Mouse (Mus musculus) retina, embryonic 14.5 days (tissue): ENCODE measurements around the gene Opa3.
A peak's percentile ranks its signal among the peaks of the same experiment; 100 is the strongest.

ENCODE experiments used
- DNase-seq: peaks from one replicate; pipeline ENCODE4 v3.0.0-alpha.2; 2015; ENCODE audit warnings: low spot score

The Opa3 gene

DNA sequence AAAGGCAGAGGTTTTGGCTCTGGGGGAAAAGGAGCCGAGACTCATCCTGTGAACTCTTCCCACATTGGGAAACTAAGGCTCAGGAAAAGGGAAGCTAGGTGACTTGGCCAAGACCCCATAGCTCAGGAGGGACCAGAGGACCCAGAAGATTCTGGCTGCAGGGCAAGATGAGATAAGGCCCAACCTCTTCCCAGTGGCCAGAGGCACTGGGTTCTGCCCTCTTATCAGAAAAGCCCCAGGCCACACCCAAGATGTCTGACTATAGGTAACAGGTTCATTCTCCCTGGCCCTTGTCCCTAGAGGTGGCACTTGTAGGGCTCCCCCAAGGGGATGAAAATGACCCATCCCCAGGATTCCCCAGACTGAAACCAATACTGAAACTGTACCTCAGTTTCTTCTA is 18.7 kb downstream of the Opa3 start:
- no peak for DNase-seq

DNA sequence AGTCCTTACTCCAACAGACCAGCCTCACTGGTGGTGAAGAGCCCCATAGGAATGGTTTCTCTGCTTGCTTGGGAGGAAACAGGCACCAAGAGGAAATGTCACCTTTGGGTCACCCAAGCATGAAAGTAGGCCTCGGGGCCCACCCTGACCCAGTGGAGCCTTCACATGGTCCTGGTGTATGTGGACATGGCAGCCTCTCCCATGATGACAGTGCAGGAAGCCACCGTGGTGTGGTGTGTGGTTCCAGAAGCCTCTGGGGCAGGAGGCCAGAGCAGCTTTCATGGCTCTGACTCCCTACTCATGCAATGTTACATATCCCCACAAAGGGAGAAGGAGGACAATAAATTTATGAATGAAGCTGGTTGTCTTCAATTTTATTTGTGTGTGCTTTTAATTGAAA is 19.4 kb downstream of the Opa3 start:
- DNase-seq: no peak

DNA sequence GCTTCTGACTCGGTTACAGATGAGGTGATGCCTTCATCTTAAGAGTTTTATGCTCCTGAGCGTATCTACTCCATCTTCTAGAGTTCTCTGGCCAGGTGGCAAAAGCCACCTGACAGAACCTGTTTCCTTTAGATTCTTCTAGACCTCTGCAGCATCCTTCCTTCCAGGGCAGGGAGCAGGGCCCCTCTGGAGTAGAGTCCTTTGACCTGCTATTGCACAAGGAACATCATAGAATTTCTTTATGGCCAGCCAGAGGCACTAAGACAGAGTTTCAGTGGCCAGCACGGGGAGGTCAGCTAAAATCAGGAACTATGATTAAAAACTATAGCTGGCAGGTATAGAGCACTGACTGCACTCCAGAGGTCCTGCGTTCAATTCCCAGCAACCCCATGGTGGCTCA is 23.9 kb downstream of the Opa3 start:
- no peak for DNase-seq

GRCm38 (mm10) chr7:19253437-19253836 is 25.3 kb downstream of the Opa3 start:
- no peak for DNase-seq

- no peak for DNase-seq
Measured at GRCm38 (mm10) chr7:19255395-19255794, 27.3 kb downstream of the Opa3 start.

DNA sequence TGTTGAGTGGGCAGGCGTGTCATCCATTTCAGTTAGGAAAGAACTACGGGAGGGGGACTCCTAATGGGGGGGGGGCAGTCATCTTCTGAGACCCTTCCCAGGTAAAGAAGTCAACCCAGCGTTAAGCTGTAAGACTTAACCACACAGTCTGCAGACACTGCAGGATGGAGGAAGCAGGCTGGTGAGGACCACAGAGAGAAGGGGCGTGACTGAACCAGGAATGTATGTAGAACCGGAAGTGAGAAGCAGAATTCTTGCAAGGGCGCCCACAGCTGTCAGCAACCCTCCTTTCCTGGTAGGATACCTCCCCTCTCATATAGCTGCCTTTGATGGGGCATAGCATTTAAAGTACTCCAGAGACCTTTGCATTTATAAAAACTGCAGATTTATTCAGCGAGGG is 28.4 kb downstream of the Opa3 start:
- DNase-seq: no peak

- peak; percentile 71 for DNase-seq
Measured at GRCm38 (mm10) chr7:19257390-19258022, 29.4 kb downstream of the Opa3 start.

- no peak for DNase-seq
Measured at GRCm38 (mm10) chr7:19258336-19258735, 30.2 kb downstream of the Opa3 start.

- no peak for DNase-seq
Measured at GRCm38 (mm10) chr7:19265147-19265546, 37.0 kb downstream of the Opa3 start.

DNA sequence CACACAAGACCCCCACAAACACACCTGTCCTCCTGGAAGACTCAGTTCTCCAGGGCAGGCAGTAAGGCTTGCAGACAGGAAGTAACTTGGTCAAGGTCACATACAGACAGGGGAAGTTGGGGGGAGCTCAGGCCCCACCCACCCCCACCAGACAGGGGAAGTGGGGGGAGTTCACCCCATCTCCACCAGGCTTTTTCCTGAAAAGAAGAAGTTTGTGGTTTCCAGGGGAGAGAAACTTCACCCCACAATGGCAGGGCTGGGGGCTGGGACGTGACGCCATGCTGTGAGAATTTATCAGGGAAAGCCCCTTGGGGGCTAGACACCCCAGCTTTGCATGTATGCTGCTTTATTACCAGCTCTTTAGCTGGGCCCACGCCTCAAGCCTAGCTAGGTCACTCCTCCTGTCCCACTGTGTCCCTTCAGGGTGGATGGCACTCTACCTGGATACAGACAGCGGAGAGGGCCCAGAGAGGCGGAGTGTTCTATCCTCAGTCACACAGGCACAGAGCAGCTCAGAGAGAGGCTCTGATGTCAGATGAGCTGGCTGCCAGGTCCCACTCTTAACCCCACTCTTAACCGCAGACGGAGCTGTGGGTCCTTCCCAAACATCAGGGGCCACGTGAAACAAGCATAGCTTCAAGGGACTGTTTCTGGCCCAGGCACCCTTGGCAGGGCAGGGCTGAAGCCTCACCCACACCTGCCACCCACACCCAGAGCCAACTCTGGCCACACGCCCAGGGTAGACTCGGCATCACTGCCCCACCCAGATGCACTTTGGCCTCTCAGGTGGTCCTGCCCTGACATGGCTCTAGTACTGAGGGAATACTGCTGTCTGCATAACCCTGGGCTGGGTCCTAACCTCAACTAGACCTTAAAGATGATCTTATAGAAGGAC is 38.0 kb downstream of the Opa3 start:
- DNase-seq: no peak

- DNase-seq: no peak
Measured at GRCm38 (mm10) chr7:19267051-19267450, 38.9 kb downstream of the Opa3 start.

DNA sequence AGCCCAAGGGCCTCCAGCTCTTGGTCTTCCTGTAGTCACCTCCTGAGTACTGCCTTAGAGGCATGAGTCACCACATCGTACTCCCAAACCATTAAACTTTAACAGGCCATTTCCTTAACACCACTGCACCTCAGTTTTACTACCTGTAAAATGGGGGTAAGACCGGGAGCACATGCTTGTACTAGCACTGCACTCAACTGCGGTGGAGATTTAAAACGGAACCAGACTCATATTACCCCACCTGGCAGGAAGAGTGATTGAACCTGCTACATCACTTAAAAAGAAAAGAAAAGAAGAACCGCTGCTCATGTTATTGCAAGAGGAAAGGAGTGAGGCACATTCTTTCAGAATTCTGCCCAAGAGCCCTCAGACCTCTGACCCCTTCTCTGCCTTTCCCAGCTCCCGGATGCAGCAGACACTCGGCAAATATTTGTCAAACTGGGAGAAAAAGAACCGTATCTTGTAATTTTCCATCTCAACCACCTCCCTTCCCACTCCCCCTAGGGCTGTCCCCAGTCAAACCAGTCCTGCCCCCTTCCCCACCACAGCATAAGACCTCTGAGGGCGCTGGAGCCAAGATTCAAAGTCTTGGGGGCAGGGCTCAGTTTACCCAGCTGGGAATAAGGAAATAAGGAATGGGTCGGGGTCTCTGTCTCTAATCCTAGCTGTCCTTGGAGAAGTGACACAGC is 41.0 kb downstream of the Opa3 start:
- no peak for DNase-seq

DNA sequence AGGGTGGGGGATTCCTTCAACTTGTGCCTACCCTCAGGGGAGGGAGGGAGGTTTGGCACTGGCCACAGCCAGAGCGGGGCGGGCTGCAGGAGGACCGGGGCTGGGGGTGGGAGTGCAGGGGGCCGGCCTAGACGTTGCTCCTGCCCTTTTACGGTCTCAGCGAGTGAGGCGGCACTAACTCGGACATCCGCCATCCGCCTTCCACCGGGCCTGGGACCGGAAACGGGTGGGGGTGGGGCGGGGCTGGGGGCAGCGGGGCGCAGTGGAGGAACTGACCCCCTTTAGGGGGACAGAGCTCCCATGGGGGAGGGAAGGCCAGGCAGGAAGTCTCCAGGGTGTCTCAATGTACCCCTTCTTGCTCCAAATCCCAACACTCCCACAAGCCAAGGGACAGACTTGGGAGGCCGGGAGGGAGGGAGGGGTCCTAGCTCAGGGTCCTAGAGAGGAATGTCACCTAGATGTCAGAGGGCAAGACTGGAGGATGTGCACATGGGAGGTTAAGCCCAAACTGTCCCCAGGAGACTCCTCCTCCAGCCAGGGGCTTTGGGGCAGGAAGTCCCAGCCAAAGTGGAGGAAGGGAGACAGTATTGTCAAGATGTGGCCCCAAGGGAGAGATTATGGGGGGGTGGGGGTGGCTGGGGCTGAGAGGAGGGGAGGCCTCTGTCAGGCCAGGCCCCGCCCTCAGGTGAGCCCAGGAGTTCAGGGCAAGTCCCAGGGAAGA is 41.7 kb downstream of the Opa3 start:
- peak; percentile 57 for DNase-seq

DNA sequence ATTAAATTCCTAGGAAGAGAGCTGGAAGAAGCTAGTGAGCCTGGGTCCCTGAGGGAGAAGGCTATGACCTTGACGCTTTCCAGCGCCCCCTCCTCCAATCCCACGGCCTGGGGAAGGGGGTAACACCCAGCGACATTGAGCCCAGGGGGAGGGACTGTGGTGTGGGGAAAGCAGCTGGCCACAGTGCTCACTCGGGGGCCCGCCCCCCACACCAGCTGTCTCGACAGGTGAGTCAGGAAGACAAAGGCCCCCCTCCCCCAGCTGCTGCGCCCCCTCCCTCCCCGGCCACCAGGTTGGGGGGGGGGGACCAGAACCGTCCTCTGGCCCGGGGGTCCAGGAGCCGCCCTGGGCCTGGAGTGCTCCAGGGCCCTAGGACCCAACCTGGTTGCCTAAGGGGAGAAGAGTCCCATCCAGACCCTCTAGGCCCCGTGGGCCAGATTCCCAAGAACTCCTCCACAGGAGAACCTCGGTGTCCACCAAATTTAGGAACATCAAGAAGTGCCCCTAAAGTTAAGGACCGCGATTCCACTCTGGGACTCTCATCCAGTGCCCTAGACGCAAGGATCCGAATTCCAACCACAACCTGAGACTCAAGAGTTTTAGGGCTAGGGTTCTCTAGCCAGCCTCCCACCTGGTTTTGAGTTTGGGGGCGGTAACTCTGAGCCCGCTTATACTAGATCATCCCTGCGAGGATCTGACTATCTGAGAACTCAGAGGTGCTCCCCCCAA is 42.5 kb downstream of the Opa3 start:
- DNase-seq: no peak

- DNase-seq: peak; percentile 81
Measured at GRCm38 (mm10) chr7:19271238-19272172, 43.4 kb downstream of the Opa3 start, which contains the start of gene Vasp. TSS of gene Vasp (minus strand) at chr7:19271817.

GRCm38 (mm10) chr7:19272173-19272764 is 44.1 kb downstream of the Opa3 start:
- DNase-seq: peak; percentile 71

GRCm38 (mm10) chr7:19276253-19276652 is 48.1 kb downstream of the Opa3 start:
- no peak for DNase-seq

DNA sequence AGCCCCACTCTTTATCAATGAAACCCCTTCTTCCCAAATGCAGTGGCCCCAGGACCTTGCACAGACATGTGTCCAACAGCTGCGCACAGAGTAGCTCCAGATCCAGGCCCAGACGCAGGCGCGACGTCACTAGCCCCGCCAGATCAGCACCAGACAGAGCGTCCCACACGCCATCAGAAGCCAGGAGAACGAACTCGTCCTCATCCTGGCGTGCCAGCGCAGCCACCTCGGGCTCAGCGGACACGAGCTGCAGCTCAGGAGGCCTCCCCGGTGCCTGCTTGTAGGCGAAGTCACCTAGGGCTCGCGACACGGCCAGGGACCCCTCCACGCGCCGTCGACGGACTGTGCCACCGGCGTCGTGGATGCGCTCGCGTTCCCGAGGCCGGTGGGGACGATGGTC is 50.9 kb downstream of the Opa3 start:
- DNase-seq: no peak

- DNase-seq: peak; percentile 31
Measured at GRCm38 (mm10) chr7:19279581-19280114, 51.5 kb downstream of the Opa3 start, which contains the start of gene Ppm1n. TSS of gene Ppm1n (minus strand) at chr7:19280064.
